Mouse (Mus musculus): Measurements from ENCODE around the gene Lrp2. TPM values are rescaled to one million over a fixed set of nuclear protein-coding genes. Genes with fewer than 3 reads are reported as not detected.

Lrp2 gene
- total RNA-seq, 2 experiments from 2014 or later, result 0.37 to 0.68 TPM

DNA sequence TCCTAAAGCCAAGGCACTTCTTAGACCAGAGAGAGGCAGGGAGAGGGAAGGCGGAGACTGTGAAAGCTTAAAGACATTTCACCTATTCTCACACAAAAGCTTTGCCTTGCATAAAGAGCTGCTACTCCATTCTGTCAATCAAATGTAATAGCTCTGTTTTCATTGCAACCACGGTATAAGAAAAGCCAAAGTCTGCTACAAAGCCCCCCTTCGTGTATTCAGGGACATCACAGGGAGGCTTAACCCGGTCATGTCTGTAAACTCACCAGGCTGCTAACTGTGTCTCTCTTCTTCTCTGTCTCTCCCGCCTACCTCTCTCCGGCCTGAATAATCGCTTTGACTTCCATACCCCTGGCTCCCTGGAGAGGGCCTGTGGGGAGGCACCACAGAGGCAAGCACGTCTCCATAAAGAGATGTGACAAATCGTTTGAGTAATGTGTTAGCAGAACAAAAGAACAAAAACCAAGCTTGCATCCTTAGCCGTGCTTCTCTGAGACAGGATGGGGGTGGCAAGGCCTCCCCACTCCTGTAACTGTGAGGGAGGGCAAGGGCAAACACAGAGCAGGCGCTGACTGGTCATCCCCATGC is 167.5 kb downstream of the Lrp2 start:
- DNase-seq (ENCODE audit: extremely low spot score in 1 of 2, low spot score in 1 of 2), result no peak

DNA sequence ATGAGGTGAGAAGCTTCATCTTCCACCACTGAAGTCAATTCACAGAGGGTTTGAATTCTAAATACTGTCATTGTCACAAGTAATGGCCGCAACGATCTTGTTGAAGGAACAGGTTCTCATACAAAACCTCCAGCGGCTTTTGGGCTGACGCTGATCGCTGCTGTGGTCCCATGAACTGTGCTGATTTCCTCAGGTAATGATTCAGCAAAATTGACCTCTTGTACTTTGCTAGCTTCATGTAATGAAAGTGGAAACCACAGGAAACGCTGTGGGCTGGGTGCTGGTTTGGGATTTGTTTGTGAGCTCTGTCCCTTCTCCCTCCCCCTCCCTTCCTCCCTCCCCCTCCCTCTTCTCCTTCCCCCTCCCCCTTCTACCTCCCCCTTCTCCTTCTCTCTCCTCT is 170.8 kb downstream of the Lrp2 start:
- no peak for DNase-seq (ENCODE audit: extremely low spot score in 1 of 2, low spot score in 1 of 2)

GRCm38 (mm10) chr2:69414539-69414938 is 171.3 kb downstream of the Lrp2 start:
- no peak for DNase-seq (ENCODE audit: extremely low spot score in 1 of 2, low spot score in 1 of 2)

- no peak for DNase-seq (ENCODE audit: extremely low spot score in 1 of 2, low spot score in 1 of 2)
These were observed 180.2 kb downstream of the Lrp2 start for GRCm38 (mm10) chr2:69405692-69406091.

DNA sequence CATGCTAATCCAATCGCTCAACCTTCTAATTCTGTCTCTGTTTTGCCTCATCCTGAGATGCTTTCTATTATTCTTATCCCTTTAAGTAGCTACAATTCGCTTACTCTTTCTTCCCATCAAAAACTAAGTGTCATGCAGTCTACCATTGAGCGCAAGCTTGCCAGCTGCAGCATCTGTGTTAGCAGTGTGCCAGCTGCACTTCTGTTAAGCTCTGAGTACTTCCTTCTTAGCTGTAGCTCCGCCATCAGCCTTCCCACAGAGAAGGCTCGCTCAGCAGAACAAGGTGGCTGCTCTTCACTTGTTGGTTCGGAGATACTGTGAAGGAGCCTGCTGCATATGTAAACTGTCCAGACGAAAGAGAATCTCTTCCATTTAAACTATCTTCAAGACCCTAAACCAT is 183.6 kb downstream of the Lrp2 start:
- DNase-seq (ENCODE audit: extremely low spot score in 1 of 2, low spot score in 1 of 2), result no peak

DNA sequence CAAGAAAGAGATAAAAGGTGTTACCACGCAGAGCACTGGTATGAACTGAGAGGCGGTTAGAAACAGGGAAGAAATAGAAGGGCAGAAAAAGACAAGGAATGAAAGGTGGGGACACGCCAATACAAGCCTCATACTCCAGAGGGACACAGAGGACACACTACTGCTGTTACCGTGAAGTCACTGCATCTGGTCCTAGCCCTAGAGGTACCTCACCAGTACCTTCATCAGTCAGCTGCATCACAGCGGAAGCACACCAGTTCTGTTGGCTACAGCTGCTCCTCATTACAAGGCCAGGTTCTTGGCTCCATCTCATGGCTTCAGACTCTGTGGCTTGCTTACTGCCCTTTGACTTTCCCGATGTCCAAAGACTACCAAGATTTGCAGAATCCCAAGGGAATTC is 184.0 kb downstream of the Lrp2 start:
- DNase-seq (ENCODE audit: extremely low spot score in 1 of 2, low spot score in 1 of 2), result no peak

- DNase-seq (ENCODE audit: extremely low spot score in 1 of 2, low spot score in 1 of 2), result no peak
These were observed 184.8 kb downstream of the Lrp2 start for GRCm38 (mm10) chr2:69400866-69401604.

DNA sequence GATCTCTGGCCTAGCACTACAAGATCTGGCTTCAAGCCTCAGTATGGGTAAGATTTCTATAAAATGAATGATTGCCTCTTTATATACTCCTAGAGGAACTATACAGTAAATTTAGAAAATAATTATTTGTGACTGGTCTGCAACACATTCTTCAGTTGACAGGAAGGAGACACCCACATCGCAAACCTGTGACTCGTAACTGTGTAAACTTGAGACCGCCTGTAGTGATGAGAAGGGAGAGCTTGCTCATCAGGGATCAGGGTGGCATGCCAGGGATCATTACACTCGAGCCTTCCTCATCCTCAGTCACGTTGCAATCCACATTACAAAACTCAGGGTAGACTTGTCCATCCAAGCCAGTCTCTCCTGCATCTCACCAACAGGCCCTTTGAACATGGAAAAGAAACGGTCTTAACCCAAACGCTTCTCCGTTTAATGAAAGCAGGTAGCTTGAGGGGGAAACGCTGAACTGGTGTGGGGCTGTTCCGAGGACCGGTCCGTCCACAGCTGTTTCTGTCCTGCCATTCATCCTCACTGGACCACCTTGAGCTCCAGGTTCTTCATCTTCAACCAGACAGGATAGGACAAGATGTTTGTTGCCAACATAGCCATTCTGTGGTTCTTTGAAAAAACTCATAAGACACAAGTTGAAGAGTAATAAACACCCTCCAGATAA is 189.0 kb downstream of the Lrp2 start:
- DNase-seq (ENCODE audit: extremely low spot score in 1 of 2, low spot score in 1 of 2), result no peak

- DNase-seq (ENCODE audit: extremely low spot score in 1 of 2, low spot score in 1 of 2), result no peak
These were observed 190.1 kb downstream of the Lrp2 start for GRCm38 (mm10) chr2:69395597-69396248.

DNA sequence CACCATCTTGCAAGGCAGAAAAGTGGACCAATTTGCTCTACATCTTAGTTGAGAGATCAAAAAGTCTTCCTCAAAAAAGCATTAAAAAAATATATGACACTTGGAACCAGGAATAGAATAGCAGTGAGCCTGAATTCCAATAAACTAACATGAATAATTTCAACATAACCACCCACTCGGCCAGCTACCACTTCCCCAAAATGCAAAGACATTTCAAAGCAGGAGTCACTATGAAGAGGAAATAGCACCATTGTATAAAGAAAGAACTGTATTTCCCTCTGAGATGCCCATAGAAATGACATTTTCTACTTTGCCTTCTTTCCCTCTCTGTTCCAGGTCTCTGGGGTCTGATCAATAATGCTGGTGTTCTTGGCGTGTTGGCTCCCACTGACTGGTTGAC is 191.9 kb downstream of the Lrp2 start:
- DNase-seq (ENCODE audit: extremely low spot score in 1 of 2, low spot score in 1 of 2), result no peak

GRCm38 (mm10) chr2:69386118-69386871 is 199.6 kb downstream of the Lrp2 start:
- no peak for DNase-seq (ENCODE audit: extremely low spot score in 1 of 2, low spot score in 1 of 2)

GRCm38 (mm10) chr2:69382838-69383237 is 203.0 kb downstream of the Lrp2 start:
- DNase-seq (ENCODE audit: extremely low spot score in 1 of 2, low spot score in 1 of 2), result no peak

DNA sequence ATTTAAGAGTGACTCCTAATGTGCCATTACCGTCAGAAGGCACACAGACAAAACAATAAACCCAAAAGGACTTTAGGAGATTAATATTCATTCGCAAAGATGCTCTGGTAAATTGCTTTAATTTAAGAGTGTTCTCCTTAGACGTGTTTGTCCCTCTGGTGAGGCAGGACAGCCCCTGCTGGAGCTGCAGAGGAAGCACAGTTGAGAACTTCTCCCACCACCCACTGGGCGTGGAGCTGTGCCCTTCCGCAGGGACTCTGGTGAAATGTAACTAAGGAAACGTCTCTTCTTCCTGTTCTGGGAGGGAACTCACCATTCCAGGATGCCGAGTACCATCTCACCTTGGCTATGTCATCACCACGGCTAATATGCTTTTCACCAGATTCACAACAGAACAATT is 204.1 kb downstream of the Lrp2 start:
- no peak for DNase-seq (ENCODE audit: extremely low spot score in 1 of 2, low spot score in 1 of 2)

- no peak for DNase-seq (ENCODE audit: extremely low spot score in 1 of 2, low spot score in 1 of 2)
These were observed 205.6 kb downstream of the Lrp2 start, which contains the start of gene Dhrs9 for GRCm38 (mm10) chr2:69380281-69380680. TSS of gene Dhrs9 (plus strand) at chr2:69380445.

- no peak for DNase-seq (ENCODE audit: extremely low spot score in 1 of 2, low spot score in 1 of 2)
These were observed 206.1 kb downstream of the Lrp2 start for GRCm38 (mm10) chr2:69379801-69380200.

- no peak for DNase-seq (ENCODE audit: extremely low spot score in 1 of 2, low spot score in 1 of 2)
These were observed 209.1 kb downstream of the Lrp2 start for GRCm38 (mm10) chr2:69376780-69377179.

Data from layer of hippocampus, postnatal 25 days (tissue).